ENCODE assay signal across 8 mouse cellular contexts in the genomic region with DNA sequence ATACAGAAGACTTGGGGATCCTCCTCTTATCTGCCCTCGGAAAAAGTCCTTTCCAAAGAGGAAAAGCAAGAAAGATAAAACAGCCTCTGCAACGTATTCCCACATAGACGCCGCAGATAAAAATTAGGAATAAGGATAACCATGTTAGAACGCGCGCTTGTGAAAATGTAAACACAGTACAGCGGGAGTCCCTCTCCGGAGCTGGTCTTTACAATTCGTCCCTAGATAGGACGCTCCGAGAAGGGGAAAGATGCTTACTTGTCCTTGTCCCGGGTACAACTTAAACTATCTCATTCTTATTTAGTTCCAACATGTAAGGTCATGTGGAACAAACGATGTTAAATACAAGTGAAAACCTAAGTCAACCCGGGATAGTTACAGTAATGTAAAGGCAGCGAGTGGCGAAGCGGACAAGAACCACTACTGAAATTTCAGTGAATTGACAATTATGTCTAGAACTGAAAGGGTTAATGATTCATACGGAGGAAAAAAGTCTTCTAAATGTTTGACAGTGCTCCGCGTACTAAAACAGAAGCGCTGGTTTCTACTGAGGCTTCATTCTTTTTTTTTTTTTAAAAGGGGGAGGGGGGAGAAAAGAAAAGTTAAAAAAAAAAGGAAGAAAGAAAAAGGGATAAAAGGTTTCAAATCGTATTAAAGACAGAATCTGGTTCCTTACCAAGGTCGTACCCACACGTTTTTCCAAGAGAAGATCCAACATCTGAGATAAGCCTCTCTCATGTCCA.
DNase-seq lines count a peak whose midpoint lies in the region; ATAC-seq lines count a peak whose summit lies in the region.

No protein-coding gene starts in this region.

- no peak for ATAC-seq in lung, embryonic 15.5 days (ENCODE audit: borderline replicate concordance, extremely low read depth, low FRiP score, low TSS enrichment)
- no peak for ATAC-seq in embryonic facial prominence, embryonic 14.5 days (ENCODE audit: low read depth)
- ATAC-seq in intestine, embryonic 16.5 days, result no peak
- no peak for ATAC-seq in neural tube, embryonic 14.5 days (ENCODE audit: low read depth)

- under 1% methylated on average over 25 of the region's 25 CpGs for WGBS in lung, embryonic 15.5 days
- under 1% methylated on average over 25 of the region's 25 CpGs for WGBS in embryonic facial prominence, embryonic 14.5 days
- WGBS in intestine, embryonic 16.5 days, result under 1% methylated on average over 25 of the region's 25 CpGs
- WGBS in neural tube, embryonic 14.5 days, result 1% methylated on average over 25 of the region's 25 CpGs

- H3K4me1 ChIP-seq in lung, embryonic 15.5 days, result peaks cover 36% of the 10 kb centered on the region
- peaks cover 15% of the 10 kb centered on the region; the same call in 1 of the 2 replicates for H3K4me1 ChIP-seq in embryonic facial prominence, embryonic 14.5 days (ENCODE audit: control insufficient read depth, insufficient read depth, low read length)
- H3K4me1 ChIP-seq in intestine, embryonic 16.5 days (ENCODE audit: control insufficient read depth, insufficient read depth, low read length), result peaks cover 8% of the 10 kb centered on the region
- peaks cover 11% of the 10 kb centered on the region for H3K4me1 ChIP-seq in neural tube, embryonic 14.5 days (ENCODE audit: control insufficient read depth, insufficient read depth, low read length)

- no peak for DNase-seq in lung, postnatal 10 days
- DNase-seq in embryonic facial prominence, embryonic 14.5 days (ENCODE audit: low spot score), result no peak
- no peak for DNase-seq in testis, postnatal 14 days (ENCODE audit: low spot score)
- DNase-seq in gastrocnemius, postnatal 36 days, result no peak
- DNase-seq in right cerebral cortex, adult 2 months (ENCODE audit: low spot score in 2 of 2), result no peak

- H3K9me3 ChIP-seq in lung, embryonic 15.5 days, result no peaks in the 10 kb centered on the region
- no peaks in the 10 kb centered on the region for H3K9me3 ChIP-seq in embryonic facial prominence, embryonic 14.5 days (ENCODE audit: control insufficient read depth, low read length)
- H3K9me3 ChIP-seq in intestine, embryonic 16.5 days (ENCODE audit: control insufficient read depth, low read length), result no peaks in the 10 kb centered on the region
- H3K9me3 ChIP-seq in neural tube, embryonic 14.5 days (ENCODE audit: control insufficient read depth, low read length), result no peaks in the 10 kb centered on the region

- H3K27me3 ChIP-seq in lung, embryonic 15.5 days, result peaks cover 21% of the 10 kb centered on the region
- peaks cover 29% of the 10 kb centered on the region for H3K27me3 ChIP-seq in embryonic facial prominence, embryonic 14.5 days (replicated peaks; ENCODE audit: control insufficient read depth, insufficient read depth, low read length)
- no peaks in the 10 kb centered on the region for H3K27me3 ChIP-seq in intestine, embryonic 16.5 days (replicated peaks; ENCODE audit: control insufficient read depth, insufficient read depth, low read length)
- H3K27me3 ChIP-seq in neural tube, embryonic 14.5 days (ENCODE audit: control insufficient read depth, insufficient read depth, low read length), result peaks cover 13% of the 10 kb centered on the region

- peak overlapping the region; percentile 50 for H3K9ac ChIP-seq in lung, embryonic 15.5 days
- peak overlapping the region; percentile 55 for H3K9ac ChIP-seq in embryonic facial prominence, embryonic 14.5 days (ENCODE audit: low read depth, low read length)
- H3K9ac ChIP-seq in intestine, embryonic 16.5 days (ENCODE audit: low read depth, low read length), result peak overlapping the region; percentile 73
- no peak overlapping the region for H3K9ac ChIP-seq in neural tube, embryonic 14.5 days (replicated peaks; ENCODE audit: low read depth, low read length)

- H3K27ac ChIP-seq in lung, embryonic 15.5 days, result peak overlapping the region; percentile 75
- H3K27ac ChIP-seq in embryonic facial prominence, embryonic 14.5 days (replicated peaks; ENCODE audit: low read depth, low read length), result no peak overlapping the region
- peak overlapping the region; percentile 79 for H3K27ac ChIP-seq in intestine, embryonic 16.5 days (ENCODE audit: low read length)
- H3K27ac ChIP-seq in neural tube, embryonic 14.5 days (ENCODE audit: low read depth, low read length), result no peak overlapping the region

- peak overlapping the region; percentile 94 for H3K4me2 ChIP-seq in lung, embryonic 15.5 days
- H3K4me2 ChIP-seq in embryonic facial prominence, embryonic 14.5 days (ENCODE audit: low read depth, low read length), result peak overlapping the region; percentile 88
- peak overlapping the region; percentile 73 for H3K4me2 ChIP-seq in intestine, embryonic 16.5 days (ENCODE audit: low read depth, low read length)
- H3K4me2 ChIP-seq in neural tube, embryonic 14.5 days (ENCODE audit: low read depth, low read length), result peak overlapping the region; percentile 96

- H3K4me3 ChIP-seq in lung, embryonic 15.5 days, result peak overlapping the region; percentile 56
- H3K4me3 ChIP-seq in embryonic facial prominence, embryonic 14.5 days (ENCODE audit: low read depth, low read length), result peak overlapping the region; percentile 55
- H3K4me3 ChIP-seq in intestine, embryonic 16.5 days (ENCODE audit: low read length), result peak overlapping the region; percentile 56
- peak overlapping the region; percentile 56 for H3K4me3 ChIP-seq in neural tube, embryonic 14.5 days (ENCODE audit: low read depth, low read length)

- intact Hi-C loops in gastrocnemius, postnatal 36 days (cut with DNase I), result loop anchor here (5.0 to 10.0 kb wide), 4 partner anchors 133 to 589 kb away; no protein-coding TSS in a partner anchor

- H3K36me3 ChIP-seq in lung, embryonic 15.5 days, result no peaks in the 10 kb centered on the region
- H3K36me3 ChIP-seq in embryonic facial prominence, embryonic 14.5 days (ENCODE audit: control insufficient read depth, insufficient read depth, low read length), result no peaks in the 10 kb centered on the region
- H3K36me3 ChIP-seq in intestine, embryonic 16.5 days (ENCODE audit: control insufficient read depth, insufficient read depth, low read length), result no peaks in the 10 kb centered on the region
- H3K36me3 ChIP-seq in neural tube, embryonic 14.5 days (ENCODE audit: control insufficient read depth, insufficient read depth, low read length), result no peaks in the 10 kb centered on the region

Comparison
In these comparisons a context has a peak if more than half of its experiments do, and no peak if none do; other contexts are left out.
1. H3K27ac ChIP-seq: peak in lung, embryonic 15.5 days (single experiment) and intestine, embryonic 16.5 days (single experiment); none in embryonic facial prominence, embryonic 14.5 days (single experiment) and neural tube, embryonic 14.5 days (single experiment).
2. Peak in every context shown above with its lines, with median percentiles within 50 percentile points of each other: H3K4me2 ChIP-seq and H3K4me3 ChIP-seq.